Mouse (Mus musculus): Measurements from ENCODE around the gene Olfr1314. TPM values are rescaled to one million over a fixed set of nuclear protein-coding genes. Genes with fewer than 3 reads are reported as not detected.

The Olfr1314 gene
- not detected for total RNA-seq (2021)
- long read RNA-seq, experiment 1: 0 reads
- long read RNA-seq, experiment 2: 0 reads

GRCm38 (mm10) chr2:112096681-112097080 is at the start of gene Olfr1314:
TSS of gene Olfr1314 (minus strand) at chr2:112096781.
- no peak within 1 kb of the TSS for H3K27ac ChIP-seq
- no peak for DNase-seq (ENCODE audit: extremely low spot score in 1 of 2, low spot score in 2 of 2)
- intact Hi-C loops (cut with DNase I): no loop called here
- H3K4me3 ChIP-seq: no peak within 1 kb of the TSS
- TF ChIP-seq CTCF (IDR thresholded peaks at IDR 0.05): no peak

GRCm38 (mm10) chr2:112140029-112140428 is 43.4 kb upstream of the Olfr1314 start, which contains the start of gene Olfr1317:
TSS of gene Olfr1317 (plus strand) at chr2:112140329.
- intact Hi-C loops (cut with DNase I): no loop called here
- H3K4me3 ChIP-seq: no peak within 1 kb of the TSS
- no peak for DNase-seq (ENCODE audit: extremely low spot score in 1 of 2, low spot score in 2 of 2)
- H3K27ac ChIP-seq: no peak within 1 kb of the TSS
- TF ChIP-seq CTCF (IDR thresholded peaks at IDR 0.05): no peak

GRCm38 (mm10) chr2:112134877-112135276 is 38.3 kb upstream of the Olfr1314 start, which contains the start of gene Olfr1316:
TSS of gene Olfr1316 (minus strand) at chr2:112134977.
- DNase-seq (ENCODE audit: extremely low spot score in 1 of 2, low spot score in 2 of 2): no peak
- intact Hi-C loops (cut with DNase I): no loop called here
- H3K27ac ChIP-seq: no peak within 1 kb of the TSS
- no peak for TF ChIP-seq CTCF (IDR thresholded peaks at IDR 0.05)
- H3K4me3 ChIP-seq: no peak within 1 kb of the TSS

- no peak for DNase-seq (ENCODE audit: extremely low spot score in 1 of 2, low spot score in 2 of 2)
- TF ChIP-seq CTCF (IDR thresholded peaks at IDR 0.05): no peak
- Histone ChIP-seq H3K4me3 (no peak within 1 kb of the TSS), H3K27ac (no peak within 1 kb of the TSS)
- intact Hi-C loops (cut with DNase I): no loop called here
Measured at GRCm38 (mm10) chr2:112115340-112115739, 18.8 kb upstream of the Olfr1314 start, which contains the start of gene Olfr1315-ps1. TSS of gene Olfr1315-ps1 (minus strand) at chr2:112115440.

- no peak within 1 kb of the TSS for H3K4me3 ChIP-seq
- no peak within 1 kb of the TSS for H3K27ac ChIP-seq
- intact Hi-C loops (cut with DNase I): no loop called here
- no peak for DNase-seq (ENCODE audit: extremely low spot score in 1 of 2, low spot score in 2 of 2)
- no peak for TF ChIP-seq CTCF (IDR thresholded peaks at IDR 0.05)
Measured at GRCm38 (mm10) chr2:112077743-112078142, 18.8 kb downstream of the Olfr1314 start, which contains the start of gene Olfr1313. TSS of gene Olfr1313 (minus strand) at chr2:112077843.

GRCm38 (mm10) chr2:112050138-112050537 is 46.4 kb downstream of the Olfr1314 start, which contains the start of gene Olfr1312:
TSS of gene Olfr1312 (minus strand) at chr2:112050238.
- Histone ChIP-seq H3K27ac (no peak within 1 kb of the TSS), H3K4me3 (no peak within 1 kb of the TSS)
- intact Hi-C loops (cut with DNase I): no loop called here
- DNase-seq (ENCODE audit: extremely low spot score in 1 of 2, low spot score in 2 of 2): no peak
- no peak for TF ChIP-seq CTCF (IDR thresholded peaks at IDR 0.05)

Other genes with a start within 250 kb of the Olfr1314 start
- not detected for gene Olfr1305, start 219.6 kb downstream of the Olfr1314 start, total RNA-seq (2021)
- gene Olfr1306, start 180.5 kb downstream of the Olfr1314 start, total RNA-seq (2021): not detected
- under 1 TPM; 0.02 to 0.07 TPM for gene Olfr1307, start 147.3 kb downstream of the Olfr1314 start, total RNA-seq (2021)
- gene Olfr1308, start 131.8 kb downstream of the Olfr1314 start, total RNA-seq (2021): not detected
- not detected for gene Olfr1309, start 106.5 kb downstream of the Olfr1314 start, total RNA-seq (2021)
- gene Olfr1310, start 84.1 kb downstream of the Olfr1314 start, total RNA-seq (2021): not detected
- gene Olfr1311, start 72.4 kb downstream of the Olfr1314 start, total RNA-seq (2021): not detected
- gene Olfr1312, start 46.5 kb downstream of the Olfr1314 start, total RNA-seq (2021): not detected
- gene Olfr1313, start 18.9 kb downstream of the Olfr1314 start, total RNA-seq (2021): not detected
- gene Olfr1315-ps1, start 18.7 kb upstream of the Olfr1314 start, total RNA-seq (2021): not detected
- not detected for gene Olfr1316, start 38.2 kb upstream of the Olfr1314 start, total RNA-seq (2021)
- gene Olfr1317, start 43.5 kb upstream of the Olfr1314 start, total RNA-seq (2021): not detected
- not detected for gene Olfr1318, start 57.4 kb upstream of the Olfr1314 start, total RNA-seq (2021)
- 100 to 1,000 TPM; 150 to 164 TPM for gene Lpcat4, start 142.7 kb upstream of the Olfr1314 start, total RNA-seq (2021)
- gene Nutm1, start 162.5 kb upstream of the Olfr1314 start, total RNA-seq (2021): not detected
- gene Nop10, start 165.1 kb upstream of the Olfr1314 start, total RNA-seq (2021): 10 to 100 TPM; 46.0 to 46.4 TPM
- gene Slc12a6, start 169.0 kb upstream of the Olfr1314 start, total RNA-seq (2021): 100 to 1,000 TPM; 127 to 129 TPM
- 1 to 10 TPM in 1 of 2 experiments, not detected in 1; 3.7 TPM for gene Gm21985, start 169.5 kb upstream of the Olfr1314 start, total RNA-seq (2021)